Mouse (Mus musculus) heart, adult 9 months (tissue): ENCODE measurements at regions not wholly inside any gene's neighbourhood (a gene's known extent, or its start where the extent isn't known, plus 50 kb on each side); places are given as distances from the start of the nearest gene placed in this dataset.

Experiments
- DNase-seq, 2 experiments: peaks; one replicate each; pipeline ENCODE4 v3.0.0; 2022; ENCODE audit warnings: low spot score in 2 of 2

DNA sequence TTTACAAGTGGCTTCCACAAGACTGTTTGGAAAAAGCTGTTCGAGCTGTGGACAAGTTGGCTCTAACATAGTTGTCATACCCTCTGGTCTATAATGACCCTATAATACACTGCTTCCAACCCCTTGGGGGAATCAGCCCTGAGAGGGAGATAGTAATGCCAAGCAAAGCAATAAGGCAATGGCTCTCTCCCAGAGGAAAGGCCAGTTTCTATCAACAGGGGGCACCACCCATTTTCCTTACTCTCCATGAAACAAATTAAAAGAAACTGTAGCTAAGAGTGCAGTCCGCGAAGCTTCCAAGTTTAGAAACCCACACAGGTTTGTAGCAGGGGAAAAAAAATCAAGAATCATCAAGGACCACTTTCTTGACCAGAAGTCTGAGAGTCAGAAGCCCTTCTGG is 115.9 kb upstream of the Sstr4 start:
- DNase-seq: peak in 1 of 2 experiments; percentile 22

DNA sequence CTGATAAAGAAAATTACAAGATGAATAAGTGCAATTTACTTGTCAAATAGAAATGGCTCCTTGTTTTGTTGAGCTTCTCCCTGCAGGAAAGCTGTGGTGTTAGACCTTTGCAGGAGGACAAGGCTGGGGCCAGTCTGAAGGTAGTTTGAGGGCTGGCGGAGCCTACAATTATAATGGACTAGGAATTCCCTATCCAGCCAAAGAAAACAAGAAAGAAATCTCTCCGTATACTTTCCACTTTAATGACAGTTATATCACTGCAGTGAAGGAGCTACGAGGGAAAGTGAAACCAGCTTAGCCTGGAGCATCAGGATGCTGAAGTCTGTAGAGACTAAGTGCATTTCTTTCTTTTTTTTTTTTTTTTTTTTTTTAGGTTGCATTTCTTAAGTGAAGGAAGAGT is 104.8 kb upstream of the Sstr4 start:
- peak; percentile 18 to 23 for DNase-seq

DNA sequence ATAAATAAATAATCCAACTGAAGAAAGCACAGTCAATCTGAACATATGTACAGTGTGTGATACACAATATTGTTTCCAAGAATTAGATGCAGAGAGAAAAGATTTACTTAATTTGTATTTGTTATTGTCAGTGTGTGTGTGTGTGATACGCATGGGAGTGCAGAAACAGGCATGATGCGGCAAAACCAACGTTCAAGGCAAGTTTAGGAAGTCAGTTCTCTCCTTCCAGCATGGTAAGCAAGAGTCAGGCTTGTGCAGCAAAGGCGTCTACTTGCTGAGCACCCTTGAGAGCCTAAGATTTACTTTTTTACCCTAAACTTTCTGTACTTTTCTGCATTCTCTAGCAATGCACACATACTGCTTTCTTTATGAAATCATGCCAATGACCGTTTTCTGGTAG is 102.7 kb upstream of the Sstr4 start:
- no peak for DNase-seq

DNA sequence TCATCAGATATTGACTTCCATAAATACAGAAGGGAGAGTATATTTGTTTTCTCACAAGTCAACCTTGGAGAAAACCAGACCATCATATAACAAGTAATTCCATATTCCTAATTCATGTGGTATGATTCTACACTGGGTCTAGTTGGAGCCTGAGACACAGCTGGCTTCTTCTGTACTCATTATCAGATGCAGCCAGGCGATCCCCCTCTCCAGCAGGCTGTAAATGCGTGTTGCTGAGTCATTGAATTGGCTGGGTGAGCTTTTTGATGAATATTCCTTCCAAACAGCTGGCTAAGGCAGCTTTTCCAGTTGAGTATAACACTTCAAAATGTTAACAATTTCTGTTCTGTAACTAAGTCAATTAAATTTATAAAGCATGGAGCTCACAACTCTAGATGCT is 102.2 kb upstream of the Sstr4 start:
- peak; percentile 25 for DNase-seq

DNA sequence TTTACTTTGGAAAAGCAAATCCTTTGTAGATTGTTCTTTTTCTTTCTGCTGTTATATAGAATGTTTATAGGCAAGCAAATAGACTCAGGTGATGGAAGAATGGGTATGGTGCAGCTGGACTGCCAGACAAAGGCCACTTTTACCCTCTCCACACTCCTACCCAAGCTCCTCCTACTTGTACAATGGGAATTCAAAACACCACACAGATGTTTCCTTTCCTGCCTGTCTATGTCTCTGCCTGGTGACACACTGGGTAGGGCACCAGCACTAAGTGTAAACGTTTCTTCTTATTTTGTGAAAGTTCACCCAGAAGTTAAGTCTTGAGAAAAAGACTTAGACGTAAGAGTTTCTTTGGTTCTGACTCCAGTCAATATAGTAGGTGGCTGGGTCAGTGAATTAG is 94.3 kb upstream of the Sstr4 start:
- DNase-seq: no peak

DNA sequence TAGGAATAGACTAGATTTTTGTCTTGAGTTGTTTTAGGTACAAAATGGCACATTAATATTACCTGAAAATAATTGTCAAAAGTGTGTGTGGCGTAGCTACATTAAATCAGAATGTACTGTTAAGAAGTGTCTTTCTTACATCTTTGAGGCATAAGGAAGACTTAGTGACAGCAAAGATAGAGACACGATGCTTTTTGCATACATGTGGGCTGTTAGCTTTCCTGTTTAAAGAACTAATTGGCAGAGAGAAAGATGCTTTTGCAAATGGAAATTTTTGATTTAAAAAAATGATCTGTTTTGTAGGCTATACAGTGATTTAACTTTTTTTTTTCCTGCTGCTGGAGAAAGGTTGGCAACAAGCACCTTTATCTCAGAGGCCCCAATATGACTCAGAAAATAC is 82.9 kb upstream of the Sstr4 start:
- DNase-seq: no peak

DNA sequence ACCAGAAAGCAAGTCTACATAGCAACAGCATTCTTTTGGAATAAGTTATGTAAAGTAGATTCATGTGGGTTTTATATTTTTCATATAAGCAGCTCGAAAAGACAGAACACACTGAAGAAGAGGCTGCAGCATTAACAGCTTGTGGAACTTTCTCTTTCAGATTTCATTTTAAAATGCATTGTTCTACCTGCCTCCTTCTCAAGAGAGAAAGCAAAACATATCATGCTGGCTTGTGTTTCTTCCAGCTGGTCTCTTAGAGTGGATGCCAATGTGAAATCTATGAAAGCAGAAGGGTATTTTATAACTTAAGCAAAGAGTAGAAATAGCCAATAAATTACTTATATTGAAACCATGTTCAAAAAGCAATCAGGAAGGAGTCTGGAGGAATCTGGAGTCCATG is 74.2 kb upstream of the Sstr4 start:
- no peak for DNase-seq

DNA sequence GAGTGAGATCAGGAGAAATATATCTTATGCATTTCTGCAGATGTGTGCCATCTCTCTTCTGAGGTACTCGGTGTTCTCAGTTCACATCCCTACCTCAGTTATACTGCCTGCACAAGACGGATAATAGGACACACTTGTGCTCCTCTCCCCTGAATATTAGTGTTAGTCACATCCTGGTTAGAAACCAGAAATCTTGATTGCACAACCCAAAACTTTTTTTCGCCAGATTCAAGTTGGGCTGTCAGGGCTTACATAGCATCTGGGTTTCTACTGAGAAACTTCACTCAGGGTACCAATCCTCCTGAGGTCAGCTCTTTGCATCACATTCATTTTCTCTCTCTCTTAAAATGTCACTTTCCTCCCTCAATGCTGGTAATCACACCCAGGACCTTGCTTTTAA is 69.8 kb upstream of the Sstr4 start:
- DNase-seq: no peak

DNA sequence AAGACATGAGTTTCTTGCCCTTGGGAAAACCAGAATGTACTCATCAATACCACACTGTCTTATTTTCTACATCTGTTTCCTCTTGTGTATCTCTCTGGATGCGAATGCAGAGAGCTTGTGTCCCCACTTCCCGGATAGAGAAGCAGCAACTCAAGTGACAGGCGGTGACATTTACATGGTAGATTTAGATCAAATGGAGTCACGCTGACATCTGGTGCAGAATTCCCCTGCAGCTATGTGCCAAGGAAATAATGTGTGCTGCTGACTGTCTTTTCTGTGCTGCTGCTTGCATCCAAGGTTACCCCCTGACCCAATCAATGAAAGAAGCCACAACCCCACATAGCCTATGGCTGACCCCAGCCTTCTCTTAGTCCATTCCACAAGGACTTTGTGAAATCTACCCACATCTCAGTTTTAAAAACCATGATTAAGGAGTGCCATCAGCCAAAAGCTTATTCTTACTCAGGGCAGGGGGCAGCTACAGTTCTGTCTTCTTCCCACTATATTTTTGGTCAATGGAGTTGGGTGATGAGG is 69.2 kb upstream of the Sstr4 start:
- no peak for DNase-seq

DNA sequence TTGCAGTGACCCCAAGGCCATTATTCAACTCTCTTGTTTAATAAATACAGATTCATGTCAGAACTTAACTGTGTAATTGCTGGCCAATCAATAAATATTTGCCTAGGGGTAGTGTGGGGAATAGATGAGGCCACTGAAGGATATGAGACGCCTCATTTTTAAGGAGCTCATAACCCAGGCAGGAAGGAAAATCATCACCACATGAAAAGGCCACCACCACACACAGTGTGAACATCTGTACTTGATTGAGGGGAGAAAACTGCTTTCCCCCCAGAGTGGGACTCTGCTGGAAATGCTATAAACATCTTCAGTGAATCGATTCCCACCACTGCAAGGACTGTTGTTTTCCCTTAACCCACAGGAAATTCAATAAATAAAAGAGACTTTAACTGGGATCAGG is 68.7 kb upstream of the Sstr4 start:
- no peak for DNase-seq

DNA sequence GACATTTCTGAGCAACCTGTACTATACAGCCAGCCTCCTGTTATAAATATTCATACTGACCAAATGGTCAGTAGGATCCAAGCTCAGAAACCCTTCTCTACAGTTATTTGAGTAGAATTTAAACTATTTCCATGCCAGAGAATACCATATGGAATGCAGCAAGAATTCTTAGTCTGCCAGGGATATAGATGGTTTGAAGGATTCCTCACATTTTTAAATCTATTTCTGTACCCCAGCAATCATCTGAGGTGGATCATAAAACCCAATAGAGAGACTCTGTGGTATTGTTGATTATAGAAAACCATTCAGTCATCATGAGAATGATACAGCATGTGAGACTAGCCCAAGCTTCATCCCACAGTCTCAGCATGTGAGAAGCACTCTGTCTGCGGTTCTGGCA is 67.6 kb upstream of the Sstr4 start:
- DNase-seq: no peak

DNA sequence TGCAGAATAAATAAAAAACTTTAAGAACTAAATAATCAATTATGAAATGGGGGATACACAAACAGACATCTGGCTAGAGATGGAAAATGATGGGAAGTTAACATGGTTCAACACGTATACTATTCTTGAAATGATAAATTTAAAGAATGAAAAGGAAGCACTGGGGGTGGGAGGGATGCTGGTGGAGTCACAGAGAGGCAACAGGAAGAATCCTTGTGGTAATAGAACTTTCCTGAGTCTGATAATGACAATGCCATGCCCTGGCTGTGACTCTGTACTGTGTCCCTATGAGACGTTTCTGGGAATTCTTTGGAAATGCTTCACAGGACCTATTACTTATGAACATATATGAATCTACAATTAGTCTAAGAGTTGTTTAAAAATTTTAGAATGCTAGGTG is 64.8 kb upstream of the Sstr4 start:
- DNase-seq: no peak

DNA sequence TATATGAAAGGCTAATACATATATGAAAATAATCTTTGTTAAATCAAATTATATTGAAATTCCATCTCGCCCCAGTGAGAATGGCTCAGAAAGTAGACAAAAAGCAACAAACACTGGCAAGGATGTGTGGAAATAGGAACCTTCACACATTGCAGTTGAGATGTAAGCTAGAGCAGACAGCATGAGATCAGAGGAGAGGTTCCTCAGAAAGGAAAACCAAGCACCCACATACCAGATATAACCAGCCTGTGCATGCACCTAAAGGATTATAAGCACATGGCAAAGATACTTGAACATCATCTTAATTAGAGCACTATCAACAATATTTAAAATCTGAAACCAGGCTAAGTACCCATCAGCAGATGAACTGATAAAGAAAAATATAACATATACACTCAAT is 60.6 kb upstream of the Sstr4 start:
- DNase-seq: no peak

DNA sequence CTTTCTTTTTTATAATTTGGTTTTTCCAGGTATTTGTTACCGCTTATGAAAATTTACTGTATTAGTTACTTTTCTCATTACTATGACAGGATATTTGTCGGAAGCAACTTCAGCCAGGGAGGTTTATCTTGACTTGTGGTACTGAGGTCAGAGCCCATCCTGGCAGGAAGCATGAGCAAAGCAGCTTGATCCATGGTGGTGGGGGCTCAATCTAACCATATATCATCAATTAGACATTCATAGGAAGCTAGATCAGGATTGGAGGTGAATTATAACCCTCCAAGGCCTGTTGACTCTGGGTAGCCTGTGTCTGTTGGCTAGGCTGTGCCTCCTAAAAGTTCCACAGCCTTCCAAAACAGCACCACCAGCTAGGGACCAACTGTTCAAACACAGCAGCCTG is 58.5 kb upstream of the Sstr4 start:
- DNase-seq: no peak

DNA sequence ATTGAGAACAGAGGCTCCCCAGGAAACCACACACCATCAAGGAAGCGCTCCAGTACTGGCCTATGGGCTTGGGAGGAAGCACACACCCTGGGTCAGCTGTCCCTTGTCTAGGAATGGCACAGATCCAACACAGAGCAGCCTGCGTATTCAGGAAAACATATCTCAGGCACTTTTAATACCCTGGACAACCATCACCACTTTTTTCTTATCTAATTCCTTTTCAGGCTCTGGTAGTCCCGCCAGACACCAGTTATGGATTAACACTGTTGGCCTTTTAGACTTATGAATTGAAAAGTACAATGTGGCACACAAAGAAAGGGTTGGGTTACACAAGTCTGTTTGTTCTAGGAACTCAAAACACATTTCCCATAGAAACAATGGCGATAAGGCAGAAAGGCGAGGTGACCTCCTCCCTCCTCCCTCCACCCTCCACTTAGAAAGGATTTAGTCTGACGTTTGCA is 56.8 kb upstream of the Sstr4 start:
- peak; percentile 81 to 87 for DNase-seq

DNA sequence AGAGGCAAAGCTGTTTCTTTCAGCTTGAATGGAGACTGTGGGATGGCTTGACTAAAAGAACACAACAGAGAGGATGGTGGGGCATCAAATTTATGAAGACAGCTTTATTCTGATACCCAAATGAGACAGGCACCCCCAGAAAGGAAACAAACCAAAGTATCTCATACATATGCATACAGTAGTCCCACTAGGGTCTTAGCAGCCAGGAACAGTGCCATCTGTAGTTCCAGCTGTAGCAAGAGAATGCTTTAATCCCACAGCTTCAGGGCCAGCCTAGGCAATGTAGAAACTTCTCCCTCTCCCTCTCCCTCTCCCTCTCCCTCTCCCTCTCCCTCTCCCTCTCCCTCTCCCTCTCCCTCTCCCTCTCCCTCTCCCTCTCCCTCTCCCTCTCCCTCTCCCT is 56.2 kb upstream of the Sstr4 start:
- DNase-seq: no peak

DNA sequence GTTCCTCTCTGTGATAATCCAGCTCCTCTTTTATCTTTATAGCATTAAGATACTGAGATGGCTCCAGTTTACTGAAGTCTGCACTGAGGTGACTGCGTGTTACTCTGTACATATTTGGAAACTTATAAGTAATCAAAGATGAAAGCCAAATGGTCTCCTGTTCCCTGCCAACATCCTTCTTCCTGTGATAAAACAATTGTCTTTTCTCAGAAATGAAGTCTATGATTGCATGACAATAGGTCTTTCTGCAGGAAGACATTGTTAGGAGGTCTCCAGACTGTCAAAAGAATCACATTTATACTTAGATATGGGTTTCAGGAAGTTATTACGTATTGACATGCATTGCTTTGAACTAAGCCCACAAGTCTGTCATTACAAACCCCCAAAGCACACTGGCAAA is 51.0 kb upstream of the Sstr4 start:
- no peak for DNase-seq
